Mouse (Mus musculus): ENCODE measurements around the gene Tmem256. TPM values are rescaled to one million over a fixed set of nuclear protein-coding genes. Genes with fewer than 3 reads are reported as not detected.

Gene Tmem256
- polyA plus RNA-seq, 1 experiment from 2014 or later: 423 TPM

GRCm38 (mm10) chr11:69816520-69816919 lies 21.8 kb upstream of the Tmem256 start:
- Histone ChIP-seq H3K9me3 (peaks cover 14% of the 10 kb centered on the region; the same call in 1 of the 2 replicates), H3K27ac (no peak overlapping the region), H3K36me3 (no peaks in the 10 kb centered on the region), H3K9ac (no peak overlapping the region), H3K4me1 (no peaks in the 10 kb centered on the region), H3K4me3 (no peak overlapping the region), H3K27me3 (no peaks in the 10 kb centered on the region), H3K4me2 (no peak overlapping the region)
- ATAC-seq (ENCODE audit: insufficient number of reproducible peaks, insufficient read depth, low FRiP score, low TSS enrichment, low read depth): no peak
- 88% methylated on average over 12 of the region's 12 CpGs for WGBS

- H3K27me3 ChIP-seq: no peaks in the 10 kb centered on the region
- WGBS: 77% methylated on average over 2 of the region's 2 CpGs
- H3K4me2 ChIP-seq: no peak within 1 kb of the TSS
- no peak within 1 kb of the TSS for H3K27ac ChIP-seq
- peaks cover 14% of the 10 kb centered on the region; the same call in 1 of the 2 replicates for H3K9me3 ChIP-seq
- H3K36me3 ChIP-seq: no peaks in the 10 kb centered on the region
- H3K4me1 ChIP-seq: no peaks in the 10 kb centered on the region
- no peak within 1 kb of the TSS for H3K4me3 ChIP-seq
- no peak within 1 kb of the TSS for H3K9ac ChIP-seq
- no peak for ATAC-seq (ENCODE audit: insufficient number of reproducible peaks, insufficient read depth, low FRiP score, low TSS enrichment, low read depth)
Observed at GRCm38 (mm10) chr11:69818365-69818764, 19.9 kb upstream of the Tmem256 start, which contains the start of gene Spem2. Gene Spem2, minus strand, starts transcription at chr11:69818465.

GRCm38 (mm10) chr11:69818871-69819270 lies 19.4 kb upstream of the Tmem256 start:
- H3K36me3 ChIP-seq: peaks cover 4% of the 10 kb centered on the region; the same call in 1 of the 2 replicates
- H3K4me2 ChIP-seq: no peak overlapping the region
- no peaks in the 10 kb centered on the region for H3K27me3 ChIP-seq
- H3K27ac ChIP-seq: no peak overlapping the region
- ATAC-seq (ENCODE audit: insufficient number of reproducible peaks, insufficient read depth, low FRiP score, low TSS enrichment, low read depth): no peak
- H3K4me3 ChIP-seq: no peak overlapping the region
- no peaks in the 10 kb centered on the region for H3K4me1 ChIP-seq
- peaks cover 14% of the 10 kb centered on the region; the same call in 1 of the 2 replicates for H3K9me3 ChIP-seq
- no peak overlapping the region for H3K9ac ChIP-seq
- WGBS: 90% methylated on average over 8 of the region's 8 CpGs

GRCm38 (mm10) chr11:69822080-69822479 lies 16.2 kb upstream of the Tmem256 start, which contains the start of gene Spem1:
Gene Spem1, minus strand, starts transcription at chr11:69822180.
- Histone ChIP-seq H3K36me3 (peaks cover 35% of the 10 kb centered on the region), H3K4me3 (no peak within 1 kb of the TSS), H3K9ac (no peak within 1 kb of the TSS), H3K4me1 (no peaks in the 10 kb centered on the region), H3K9me3 (peaks cover 7% of the 10 kb centered on the region; the same call in 1 of the 2 replicates), H3K27me3 (no peaks in the 10 kb centered on the region), H3K27ac (no peak within 1 kb of the TSS), H3K4me2 (no peak within 1 kb of the TSS)
- no peak for ATAC-seq (ENCODE audit: insufficient number of reproducible peaks, insufficient read depth, low FRiP score, low TSS enrichment, low read depth)
- whole genome bisulfite sequencing: 83% methylated on average over 3 of the region's 3 CpGs

- no peak overlapping the region for H3K4me3 ChIP-seq
- H3K36me3 ChIP-seq: peaks cover 48% of the 10 kb centered on the region
- H3K4me2 ChIP-seq: no peak overlapping the region
- no peaks in the 10 kb centered on the region for H3K9me3 ChIP-seq
- H3K27ac ChIP-seq: no peak overlapping the region
- H3K4me1 ChIP-seq: no peaks in the 10 kb centered on the region
- H3K9ac ChIP-seq: no peak overlapping the region
- 68% methylated on average over 2 of the region's 2 CpGs for WGBS
- ATAC-seq (ENCODE audit: insufficient number of reproducible peaks, insufficient read depth, low FRiP score, low TSS enrichment, low read depth): no peak
- H3K27me3 ChIP-seq: no peaks in the 10 kb centered on the region
Observed at GRCm38 (mm10) chr11:69823456-69823855, 14.9 kb upstream of the Tmem256 start.

GRCm38 (mm10) chr11:69828832-69829231 lies 9.5 kb upstream of the Tmem256 start:
- Histone ChIP-seq H3K9ac (no peak overlapping the region), H3K27me3 (no peaks in the 10 kb centered on the region), H3K27ac (no peak overlapping the region), H3K4me2 (no peak overlapping the region), H3K9me3 (no peaks in the 10 kb centered on the region), H3K4me3 (no peak overlapping the region), H3K36me3 (peaks cover 86% of the 10 kb centered on the region), H3K4me1 (peaks cover 17% of the 10 kb centered on the region)
- 72% methylated on average over 5 of the region's 5 CpGs for WGBS
- no peak for ATAC-seq (ENCODE audit: insufficient number of reproducible peaks, insufficient read depth, low FRiP score, low TSS enrichment, low read depth)

- Histone ChIP-seq H3K27me3 (no peaks in the 10 kb centered on the region), H3K27ac (peak overlapping the region; percentile 51; the same call in 1 of the 2 replicates), H3K4me1 (peaks cover 46% of the 10 kb centered on the region), H3K9ac (peak overlapping the region; percentile 84), H3K36me3 (peaks cover 41% of the 10 kb centered on the region), H3K9me3 (no peaks in the 10 kb centered on the region), H3K4me3 (peak overlapping the region; percentile 80), H3K4me2 (peak overlapping the region; percentile 92)
- ATAC-seq (ENCODE audit: insufficient number of reproducible peaks, insufficient read depth, low FRiP score, low TSS enrichment, low read depth): no peak
- 60% methylated on average over 8 of the region's 8 CpGs for WGBS
Observed at GRCm38 (mm10) chr11:69833554-69833953, 4.8 kb upstream of the Tmem256 start.

GRCm38 (mm10) chr11:69834001-69834549 lies 4.2 kb upstream of the Tmem256 start:
- 8% methylated on average over 35 of the region's 48 CpGs for WGBS
- peaks cover 49% of the 10 kb centered on the region for H3K4me1 ChIP-seq

GRCm38 (mm10) chr11:69835326-69835965 lies 2.9 kb upstream of the Tmem256 start:
- Histone ChIP-seq H3K36me3 (peaks cover 31% of the 10 kb centered on the region), H3K4me2 (peak overlapping the region; percentile 92), H3K27ac (peak overlapping the region; percentile 51; the same call in 1 of the 2 replicates), H3K4me1 (peaks cover 50% of the 10 kb centered on the region), H3K27me3 (no peaks in the 10 kb centered on the region), H3K9ac (peak overlapping the region; percentile 84), H3K9me3 (no peaks in the 10 kb centered on the region), H3K4me3 (peak overlapping the region; percentile 80)
- ATAC-seq (ENCODE audit: insufficient number of reproducible peaks, insufficient read depth, low FRiP score, low TSS enrichment, low read depth): no peak
- 10% methylated on average over 9 of the region's 9 CpGs for WGBS

More at GRCm38 (mm10) chr11:69834001-69834549, 4.2 kb upstream of the Tmem256 start:
- Histone ChIP-seq H3K4me3 (peak overlapping the region; percentile 80), H3K9ac (peak overlapping the region; percentile 84), H3K27me3 (no peaks in the 10 kb centered on the region), H3K4me2 (peak overlapping the region; percentile 92), H3K36me3 (peaks cover 36% of the 10 kb centered on the region), H3K9me3 (no peaks in the 10 kb centered on the region), H3K27ac (peak overlapping the region; percentile 51)
- ATAC-seq (ENCODE audit: insufficient number of reproducible peaks, insufficient read depth, low FRiP score, low TSS enrichment, low read depth): no peak

GRCm38 (mm10) chr11:69835966-69836335 lies 2.4 kb upstream of the Tmem256 start:
- Histone ChIP-seq H3K9ac (peak overlapping the region; percentile 84), H3K27me3 (no peaks in the 10 kb centered on the region), H3K4me3 (peak overlapping the region; percentile 80), H3K27ac (no peak overlapping the region), H3K4me1 (peaks cover 50% of the 10 kb centered on the region), H3K36me3 (peaks cover 29% of the 10 kb centered on the region), H3K9me3 (no peaks in the 10 kb centered on the region), H3K4me2 (peak overlapping the region; percentile 92)
- 0% methylated on average over 4 of the region's 4 CpGs for WGBS
- ATAC-seq (ENCODE audit: insufficient number of reproducible peaks, insufficient read depth, low FRiP score, low TSS enrichment, low read depth): no peak

GRCm38 (mm10) chr11:69836703-69837576 lies 1.4 kb upstream of the Tmem256 start:
- ATAC-seq (ENCODE audit: insufficient number of reproducible peaks, insufficient read depth, low FRiP score, low TSS enrichment, low read depth): no peak
- WGBS: under 1% methylated on average over 46 of the region's 52 CpGs

More at GRCm38 (mm10) chr11:69836703-69837576, 1.4 kb upstream of the Tmem256 start:
- H3K9me3 ChIP-seq: no peaks in the 10 kb centered on the region
- H3K36me3 ChIP-seq: peaks cover 20% of the 10 kb centered on the region
- peak overlapping the region; percentile 92 for H3K4me2 ChIP-seq
- H3K4me1 ChIP-seq: peaks cover 45% of the 10 kb centered on the region
- peak overlapping the region; percentile 80 for H3K4me3 ChIP-seq
- peak overlapping the region; percentile 84 for H3K9ac ChIP-seq
- H3K27ac ChIP-seq: peak overlapping the region; percentile 95
- H3K27me3 ChIP-seq: no peaks in the 10 kb centered on the region

All from embryonic facial prominence, embryonic 13.5 days (tissue).